Mouse (Mus musculus): Measurements from ENCODE around the gene Hoxb4. TPM values are rescaled to one million over a fixed set of nuclear protein-coding genes. Genes with fewer than 3 reads are reported as not detected.

Hoxb4 gene
- total RNA-seq, 1 experiment from 2014 or later = 6.6 TPM

DNA sequence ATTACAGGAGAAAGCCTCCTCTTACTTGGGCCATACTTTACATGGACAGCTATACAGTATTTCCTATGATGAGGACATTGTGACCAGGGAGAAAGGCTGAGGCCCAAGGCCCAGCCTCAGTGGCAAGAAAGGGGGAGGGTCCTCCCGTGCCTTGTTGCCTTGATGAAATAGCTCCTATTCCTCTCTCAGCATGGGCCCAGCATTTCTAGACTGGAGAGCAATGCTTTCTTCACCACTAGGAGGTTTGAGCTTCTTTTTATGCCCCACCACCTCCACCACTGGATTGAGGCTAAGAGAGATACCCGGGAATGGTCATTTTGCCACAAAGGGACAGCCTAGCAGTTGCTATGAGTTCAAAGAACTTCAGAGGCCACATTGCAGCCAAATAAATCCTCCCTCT, 21.1 kb upstream of the Hoxb4 start:
- ATAC-seq (replicated peaks; ENCODE audit: insufficient number of reproducible peaks, low FRiP score, low TSS enrichment, poor library complexity, severe bottlenecking) = no peak

GRCm38 (mm10) chr11:96297428-96297827, 20.6 kb upstream of the Hoxb4 start:
- ATAC-seq (replicated peaks; ENCODE audit: insufficient number of reproducible peaks, low FRiP score, low TSS enrichment, poor library complexity, severe bottlenecking) = no peak

GRCm38 (mm10) chr11:96297968-96298635, 20.0 kb upstream of the Hoxb4 start:
- ATAC-seq (replicated peaks; ENCODE audit: insufficient number of reproducible peaks, low FRiP score, low TSS enrichment, poor library complexity, severe bottlenecking) = no peak

DNA sequence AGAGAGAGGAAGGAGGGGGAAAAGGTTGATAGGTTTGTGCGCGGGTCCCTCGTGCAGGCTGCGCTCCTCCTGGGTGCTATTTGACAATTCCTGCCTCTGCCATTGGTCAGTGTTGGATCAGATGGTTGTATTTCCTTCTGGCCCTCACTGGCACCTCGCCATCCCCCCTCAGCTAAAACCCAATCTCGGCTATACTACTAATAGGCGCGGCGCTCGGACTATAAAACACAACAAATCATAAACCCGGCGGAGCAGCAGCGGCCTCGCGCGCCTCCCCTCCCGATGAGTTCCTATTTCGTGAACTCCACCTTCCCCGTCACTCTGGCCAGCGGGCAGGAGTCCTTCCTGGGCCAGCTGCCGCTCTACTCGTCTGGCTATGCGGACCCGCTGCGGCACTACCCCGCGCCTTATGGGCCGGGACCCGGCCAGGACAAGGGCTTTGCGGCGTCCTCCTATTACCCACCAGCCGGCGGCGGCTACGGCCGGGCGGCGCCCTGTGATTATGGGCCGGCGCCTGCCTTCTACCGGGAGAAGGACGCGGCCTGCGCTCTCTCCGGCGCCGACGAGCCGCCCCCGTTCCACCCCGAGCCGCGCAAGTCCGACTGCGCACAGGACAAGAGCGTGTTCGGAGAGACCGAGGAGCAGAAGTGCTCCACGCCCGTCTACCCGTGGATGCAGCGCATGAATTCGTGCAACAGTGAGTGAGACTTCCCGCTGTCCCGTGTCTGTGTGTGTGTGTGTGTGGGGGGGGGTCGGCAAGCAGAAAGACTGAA, 19.0 kb upstream of the Hoxb4 start:
- ATAC-seq (replicated peaks; ENCODE audit: insufficient number of reproducible peaks, low FRiP score, low TSS enrichment, poor library complexity, severe bottlenecking) = no peak

- no peak for ATAC-seq (replicated peaks; ENCODE audit: insufficient number of reproducible peaks, low FRiP score, low TSS enrichment, poor library complexity, severe bottlenecking)
Observed at GRCm38 (mm10) chr11:96299781-96300180, 18.3 kb upstream of the Hoxb4 start.

DNA sequence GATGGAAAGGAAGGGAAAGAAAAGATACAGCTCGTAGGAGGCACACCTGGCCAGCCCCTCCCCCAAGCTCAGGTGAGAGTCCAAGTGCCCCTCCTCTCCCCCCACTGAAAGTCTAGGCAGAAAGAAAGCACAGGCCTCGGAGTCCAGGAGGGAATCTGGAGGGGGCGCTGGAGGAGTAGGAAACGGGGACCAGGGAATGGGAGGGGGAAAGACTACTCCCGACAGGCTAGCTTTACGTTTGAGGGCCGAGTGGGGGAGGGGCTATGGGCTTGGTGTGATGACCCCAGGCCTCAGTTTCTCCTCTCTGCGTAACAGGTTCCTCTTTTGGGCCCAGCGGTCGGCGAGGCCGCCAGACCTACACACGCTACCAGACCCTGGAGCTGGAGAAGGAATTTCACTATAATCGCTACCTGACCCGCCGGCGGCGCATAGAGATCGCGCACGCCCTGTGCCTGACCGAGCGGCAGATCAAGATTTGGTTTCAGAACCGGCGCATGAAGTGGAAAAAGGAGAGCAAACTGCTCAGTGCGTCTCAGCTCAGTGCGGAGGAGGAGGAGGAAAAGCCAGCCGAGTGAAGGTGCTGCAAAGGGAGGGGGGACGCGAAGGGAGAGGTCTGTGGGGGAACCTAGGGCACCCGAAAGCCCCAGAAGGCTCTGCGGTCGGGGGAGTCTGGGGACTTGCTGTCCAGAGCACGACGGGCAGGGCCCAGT, 17.6 kb upstream of the Hoxb4 start:
- ATAC-seq (replicated peaks; ENCODE audit: insufficient number of reproducible peaks, low FRiP score, low TSS enrichment, poor library complexity, severe bottlenecking) = no peak

- no peak for ATAC-seq (replicated peaks; ENCODE audit: insufficient number of reproducible peaks, low FRiP score, low TSS enrichment, poor library complexity, severe bottlenecking)
Observed at GRCm38 (mm10) chr11:96301064-96301431, 17.0 kb upstream of the Hoxb4 start.

- no peak for ATAC-seq (replicated peaks; ENCODE audit: insufficient number of reproducible peaks, low FRiP score, low TSS enrichment, poor library complexity, severe bottlenecking)
Observed at GRCm38 (mm10) chr11:96301837-96302236, 16.2 kb upstream of the Hoxb4 start.

DNA sequence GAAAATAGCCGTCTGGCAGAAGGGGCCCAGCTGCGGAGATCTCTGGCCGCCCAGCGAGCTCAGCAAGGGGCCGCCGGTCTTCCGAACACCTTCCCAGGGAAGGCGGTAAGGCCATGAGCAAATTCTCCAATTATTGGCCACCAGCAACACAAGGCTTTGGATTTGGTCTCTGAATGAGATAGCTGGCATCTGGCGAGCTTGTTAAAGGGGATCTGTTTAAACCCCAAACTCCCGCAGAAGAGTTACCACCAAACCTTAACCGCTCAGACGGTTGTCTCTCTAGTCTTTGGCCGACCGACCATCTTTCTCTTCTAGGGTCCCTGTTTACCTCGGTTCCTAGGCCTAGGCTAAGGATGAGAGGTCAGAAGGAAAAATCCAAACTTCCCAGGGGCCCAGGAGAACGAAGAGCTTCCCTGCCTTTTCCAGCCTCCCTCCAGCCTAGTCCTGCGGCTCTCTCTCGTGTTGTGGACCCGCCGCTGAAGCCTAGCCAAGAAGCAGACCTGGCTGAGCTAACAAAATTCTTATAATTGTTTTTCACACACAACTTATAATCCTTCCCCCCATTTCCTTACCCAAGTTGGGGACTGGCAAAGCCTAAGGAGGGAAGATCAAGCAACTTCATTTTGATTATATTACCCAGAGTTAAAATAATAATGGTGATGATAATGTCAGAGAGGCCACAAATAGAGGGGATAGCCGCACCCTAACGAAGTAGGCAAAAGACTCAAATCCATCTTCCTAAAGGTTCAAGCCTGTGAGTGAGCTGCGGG, 15.5 kb upstream of the Hoxb4 start:
- no peak for ATAC-seq (replicated peaks; ENCODE audit: insufficient number of reproducible peaks, low FRiP score, low TSS enrichment, poor library complexity, severe bottlenecking)

- ATAC-seq (replicated peaks; ENCODE audit: insufficient number of reproducible peaks, low FRiP score, low TSS enrichment, poor library complexity, severe bottlenecking) = peak; percentile 59; the same call in 1 of the 2 replicates
Observed at GRCm38 (mm10) chr11:96303151-96304099, 14.6 kb upstream of the Hoxb4 start, which contains the start of gene Hoxb5. Hoxb5 (plus strand) TSS chr11:96303336.

GRCm38 (mm10) chr11:96304381-96305195, 13.5 kb upstream of the Hoxb4 start:
- no peak for ATAC-seq (replicated peaks; ENCODE audit: insufficient number of reproducible peaks, low FRiP score, low TSS enrichment, poor library complexity, severe bottlenecking)

DNA sequence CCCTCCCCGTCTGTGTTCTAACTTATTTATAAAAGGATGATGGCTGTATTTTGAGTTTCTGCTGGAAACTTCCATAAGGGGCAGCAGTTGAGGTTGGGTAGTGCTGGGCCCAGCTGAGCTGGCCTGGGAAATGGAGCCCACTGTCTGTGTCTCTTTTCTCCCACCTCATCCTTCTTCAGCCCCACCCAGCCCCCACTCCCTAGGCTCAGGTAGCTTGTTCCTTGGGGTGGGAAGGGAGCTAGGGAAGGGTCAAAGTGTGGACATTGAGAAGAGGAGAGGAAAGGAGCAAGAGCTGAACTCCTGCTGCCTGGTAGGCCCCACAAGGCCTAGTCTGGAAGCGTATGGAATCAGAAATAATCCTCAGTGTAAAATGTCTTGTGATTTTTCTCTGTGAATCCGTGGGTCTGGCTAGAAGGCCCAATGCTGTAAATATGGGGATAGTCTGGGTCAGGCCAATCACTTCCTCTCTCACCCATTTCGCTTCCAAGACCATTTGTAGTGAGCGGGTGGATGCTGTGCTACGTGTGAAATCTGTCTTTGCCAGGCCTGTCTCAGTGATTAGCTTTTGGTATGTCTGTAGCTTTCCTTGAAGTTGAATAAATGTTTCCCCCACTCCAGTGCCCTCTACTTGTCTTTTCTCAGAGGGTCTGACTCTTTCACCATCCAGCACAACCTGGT, 12.4 kb upstream of the Hoxb4 start:
- ATAC-seq (replicated peaks; ENCODE audit: insufficient number of reproducible peaks, low FRiP score, low TSS enrichment, poor library complexity, severe bottlenecking) = no peak

- ATAC-seq (replicated peaks; ENCODE audit: insufficient number of reproducible peaks, low FRiP score, low TSS enrichment, poor library complexity, severe bottlenecking) = no peak
Observed at GRCm38 (mm10) chr11:96306183-96306907, 11.7 kb upstream of the Hoxb4 start.

DNA sequence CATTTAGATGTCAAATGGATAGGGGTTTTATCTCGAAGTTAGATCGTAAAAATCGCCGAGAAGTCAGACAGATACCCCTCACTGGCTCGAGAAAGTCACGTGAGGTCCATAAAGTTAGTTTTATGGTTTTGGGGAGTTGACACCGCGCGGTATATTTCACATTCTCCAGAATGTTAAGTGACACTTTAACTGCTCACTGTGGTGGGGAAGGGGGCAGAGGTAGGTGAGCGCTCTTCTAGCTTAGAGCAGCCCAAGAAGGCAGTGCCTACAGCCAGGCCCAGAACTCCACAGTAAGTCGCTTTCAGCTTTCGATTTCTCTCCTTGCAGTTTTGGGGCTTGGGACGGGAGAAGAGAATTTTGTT, 11.2 kb upstream of the Hoxb4 start:
- ATAC-seq (replicated peaks; ENCODE audit: insufficient number of reproducible peaks, low FRiP score, low TSS enrichment, poor library complexity, severe bottlenecking) = no peak

DNA sequence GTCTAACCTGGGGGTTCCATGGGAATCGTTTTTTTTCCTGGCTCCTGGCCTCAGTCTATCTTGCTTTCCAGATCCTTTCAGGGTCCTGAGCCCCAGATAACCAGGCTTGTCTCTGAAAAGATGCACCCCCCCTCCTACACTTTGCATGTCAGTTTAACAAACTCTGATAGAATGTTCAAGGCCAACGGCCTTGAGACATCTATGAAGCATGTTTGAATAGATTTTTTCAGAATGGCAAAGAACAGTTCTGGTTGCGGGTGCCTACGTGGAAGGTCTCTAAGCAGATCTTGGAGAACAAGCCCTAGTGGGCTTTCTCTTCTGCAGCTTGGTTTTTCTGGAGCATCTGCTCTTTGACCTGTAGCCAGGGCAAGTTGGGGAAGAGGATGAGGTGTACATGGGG, 9.3 kb upstream of the Hoxb4 start:
- ATAC-seq (replicated peaks; ENCODE audit: insufficient number of reproducible peaks, low FRiP score, low TSS enrichment, poor library complexity, severe bottlenecking) = no peak

DNA sequence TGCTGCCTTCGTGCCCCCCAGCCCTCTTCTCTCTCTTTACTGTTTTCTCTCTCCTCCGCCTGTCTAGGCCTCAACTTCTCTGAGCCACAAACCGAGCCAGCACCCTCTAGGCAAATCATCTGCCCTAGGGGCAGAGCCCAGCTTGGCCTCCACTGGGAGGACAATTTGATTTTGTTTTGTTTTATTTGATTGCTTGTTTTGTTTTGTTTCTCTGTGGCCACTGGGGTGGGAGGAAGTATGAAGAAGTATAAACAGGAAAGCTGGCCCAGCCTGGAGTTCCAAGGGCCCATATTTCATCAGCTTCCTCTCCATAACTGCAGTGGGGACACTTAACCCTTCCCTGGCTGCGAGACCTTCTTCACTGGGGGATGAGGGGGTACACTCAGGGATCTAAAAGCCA, 8.8 kb upstream of the Hoxb4 start:
- ATAC-seq (replicated peaks; ENCODE audit: insufficient number of reproducible peaks, low FRiP score, low TSS enrichment, poor library complexity, severe bottlenecking) = no peak
